Mouse (Mus musculus): ENCODE results near the gene a.
"Not testable (repeated sequence)": the region's sequence is repeated elsewhere in the genome, so short reads cannot be mapped to it uniquely, and the experiment has no call there.

a gene

DNA sequence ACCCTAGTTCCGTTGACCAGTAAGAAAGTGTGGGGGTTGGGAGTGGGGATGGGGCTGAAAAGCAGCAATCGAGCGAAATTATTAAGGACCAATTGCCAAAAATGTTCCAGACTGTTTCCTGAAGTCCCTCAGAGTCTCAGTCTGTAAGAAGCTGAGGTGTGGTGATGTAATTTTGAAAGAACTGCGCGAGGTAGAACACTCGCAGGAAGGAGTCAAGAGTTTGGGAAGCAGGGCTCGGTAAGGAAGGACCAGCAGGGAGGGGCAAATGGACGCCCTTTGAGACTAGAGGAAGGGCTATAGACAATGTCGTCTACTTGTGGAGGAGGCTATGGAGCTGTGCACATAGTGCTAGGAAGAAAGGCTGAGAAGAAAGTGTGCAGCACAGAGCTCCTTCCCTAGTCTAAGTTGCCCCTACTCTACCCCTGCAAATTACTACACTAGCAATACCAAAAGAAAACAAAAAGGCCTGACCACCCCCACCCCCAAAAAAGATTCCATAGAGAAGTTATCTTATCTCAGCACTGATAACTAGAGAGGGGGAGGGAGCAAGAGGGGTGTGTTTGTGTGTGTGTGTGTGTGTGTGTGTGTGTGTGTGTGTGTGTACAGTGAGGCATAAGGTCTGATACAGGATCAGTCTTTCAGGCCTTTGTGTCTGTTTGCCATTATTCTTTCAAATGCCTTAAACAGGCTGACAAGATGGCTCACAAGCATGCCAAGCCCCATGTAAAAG is 260.6 kb downstream of the a start:
- CTCF ChIA-PET: no interaction called here

DNA sequence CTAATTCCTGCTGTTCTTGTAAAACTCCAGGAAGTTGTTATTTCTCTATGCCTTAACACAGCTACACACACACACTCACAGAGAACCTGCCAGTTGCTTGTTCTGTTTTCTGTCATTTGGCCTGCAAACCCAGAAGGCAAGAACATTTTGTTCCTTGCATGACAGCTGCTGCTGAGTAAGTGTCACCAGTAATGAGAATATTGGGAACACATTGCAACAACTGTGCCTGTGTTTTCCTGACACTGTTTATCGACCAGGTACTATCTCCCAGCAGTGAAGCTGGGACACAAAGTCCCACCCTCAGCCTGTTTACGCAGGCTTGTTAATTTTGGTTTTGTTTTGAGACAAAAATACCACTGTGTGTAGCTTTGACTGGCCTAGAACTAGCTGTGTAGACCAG is 261.5 kb downstream of the a start:
- CTCF ChIA-PET: no interaction called here

DNA sequence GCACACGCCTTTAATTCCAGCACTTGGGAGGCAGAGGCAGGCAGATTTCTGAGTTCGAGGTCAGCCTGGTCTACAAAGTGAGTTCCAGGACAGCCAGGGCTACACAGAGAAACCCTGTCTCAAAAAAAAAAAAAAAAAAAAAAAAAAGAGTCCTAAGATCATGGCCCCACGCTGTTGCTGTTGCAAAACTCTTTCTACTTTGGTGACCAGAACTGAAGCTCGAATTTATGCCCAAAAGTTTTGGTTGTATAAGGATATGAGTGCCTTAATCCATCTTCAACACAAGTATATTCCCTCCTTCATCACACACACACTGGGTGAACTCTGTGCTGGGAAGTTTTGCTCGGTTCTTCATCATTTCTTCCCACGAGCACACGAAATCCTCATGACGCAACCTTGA is 262.3 kb downstream of the a start:
- CTCF ChIA-PET: not testable (repeated sequence)

- CTCF ChIA-PET: interaction anchor here (0.5 to 0.6 kb wide), 2 partner anchors 20 to 849 kb away, joined by 3 to 6 read pairs; no protein-coding TSS in a partner anchor
Measured at GRCm38 (mm10) chr2:155054672-155055071, 263.5 kb downstream of the a start.

- CTCF ChIA-PET: no interaction called here
Measured at GRCm38 (mm10) chr2:155056076-155056578, 264.9 kb downstream of the a start.

DNA sequence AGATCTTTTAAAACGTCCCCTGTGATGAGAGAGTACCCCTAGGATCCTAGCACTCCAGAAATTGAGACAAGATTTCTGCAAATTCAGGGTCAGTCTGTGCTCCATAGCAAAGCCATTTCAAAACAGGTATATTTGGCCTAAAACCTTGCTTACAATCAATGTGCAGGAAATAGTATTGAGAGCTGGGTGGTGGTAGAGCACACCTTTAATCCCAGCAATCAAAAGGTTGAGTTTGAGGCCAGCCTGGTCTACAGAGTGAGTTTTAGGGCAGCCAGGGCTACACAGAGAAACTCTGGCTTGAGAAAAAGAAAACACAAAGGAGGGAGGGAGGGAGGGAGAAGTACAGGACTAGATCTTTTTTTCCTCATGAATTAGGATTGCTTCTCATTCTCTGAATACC is 266.2 kb downstream of the a start:
- CTCF ChIA-PET: no interaction called here

GRCm38 (mm10) chr2:155071027-155071426 is 279.8 kb downstream of the a start:
- CTCF ChIA-PET: no interaction called here

DNA sequence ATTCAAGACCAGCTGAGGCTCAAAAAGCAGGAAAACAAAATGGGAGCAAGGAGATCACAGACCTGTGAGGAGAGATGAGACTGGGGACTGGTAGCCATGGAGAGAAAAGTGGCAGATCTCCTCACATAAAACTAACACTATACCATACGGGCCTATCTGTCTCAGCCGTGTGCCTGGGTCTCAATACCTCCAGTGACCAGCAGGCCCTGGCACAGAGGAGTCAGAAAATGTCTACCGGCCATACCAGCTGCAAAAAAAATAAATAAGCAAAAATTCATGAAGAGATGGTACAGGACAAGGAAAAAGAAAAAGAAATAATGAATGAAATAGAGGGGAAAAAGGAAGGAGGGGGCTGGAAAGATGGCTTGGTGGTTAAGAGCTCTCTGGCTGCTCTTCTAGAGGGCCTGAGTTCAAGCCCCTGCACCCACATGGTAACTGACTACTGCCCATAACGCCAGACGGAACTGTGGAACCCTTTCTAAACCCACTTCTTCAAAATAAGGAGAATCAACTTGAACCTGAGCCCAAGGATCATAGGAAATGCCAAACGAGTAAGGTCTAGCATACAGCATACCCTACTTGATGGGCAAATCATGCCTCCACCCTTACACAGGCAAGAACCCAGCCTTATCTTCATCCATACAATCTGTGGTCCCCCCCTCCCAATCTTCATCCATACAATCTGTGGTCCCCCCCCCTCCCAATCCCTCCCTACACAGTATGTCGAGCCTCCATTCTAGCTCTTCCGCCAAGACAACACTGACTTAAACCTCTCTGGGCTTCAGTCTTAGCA is 281.3 kb downstream of the a start:
- CTCF ChIA-PET: interaction anchor here (0.6 to 0.7 kb wide), 3 partner anchors 83 to 339 kb away, joined by 3 to 7 read pairs (median 6); no protein-coding TSS in a partner anchor

GRCm38 (mm10) chr2:155073347-155073746 is 282.1 kb downstream of the a start:
- CTCF ChIA-PET: interaction anchor here (0.6 to 0.7 kb wide), 3 partner anchors 82 to 338 kb away, joined by 3 to 7 read pairs (median 6); no protein-coding TSS in a partner anchor

- CTCF ChIA-PET: interaction anchor here (0.6 kb wide), 1 partner anchor 19 kb away, joined by 3 read pairs; no protein-coding TSS in a partner anchor
Measured at GRCm38 (mm10) chr2:155073978-155074765, 283.0 kb downstream of the a start, which contains the start of gene Ahcy. Gene Ahcy (minus strand): TSS chr2:155074497.

- CTCF ChIA-PET: interaction anchor here (0.6 kb wide), 1 partner anchor 20 kb away, joined by 3 read pairs; no protein-coding TSS in a partner anchor
Measured at GRCm38 (mm10) chr2:155074766-155075330, 283.6 kb downstream of the a start.

- CTCF ChIA-PET: no interaction called here
Measured at GRCm38 (mm10) chr2:155075649-155076048, 284.4 kb downstream of the a start.

GRCm38 (mm10) chr2:155079500-155080178 is 288.4 kb downstream of the a start:
- CTCF ChIA-PET: no interaction called here

DNA sequence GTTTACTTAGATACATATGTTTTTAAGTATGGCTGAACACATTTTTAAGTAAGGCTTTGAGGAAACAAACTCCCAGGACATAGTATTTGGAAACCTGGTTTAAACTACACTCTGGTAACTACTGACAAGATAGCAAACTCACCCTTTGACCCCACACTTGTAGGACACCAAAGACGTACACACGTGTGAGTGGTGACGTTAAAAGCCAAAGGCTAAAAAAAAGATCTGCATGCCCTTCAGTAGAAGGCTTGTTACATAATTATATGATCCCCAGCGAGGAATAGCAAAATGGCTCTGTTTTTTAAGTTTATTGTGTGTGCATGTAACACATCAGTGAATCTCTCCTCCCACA is 289.0 kb downstream of the a start:
- CTCF ChIA-PET: no interaction called here

DNA sequence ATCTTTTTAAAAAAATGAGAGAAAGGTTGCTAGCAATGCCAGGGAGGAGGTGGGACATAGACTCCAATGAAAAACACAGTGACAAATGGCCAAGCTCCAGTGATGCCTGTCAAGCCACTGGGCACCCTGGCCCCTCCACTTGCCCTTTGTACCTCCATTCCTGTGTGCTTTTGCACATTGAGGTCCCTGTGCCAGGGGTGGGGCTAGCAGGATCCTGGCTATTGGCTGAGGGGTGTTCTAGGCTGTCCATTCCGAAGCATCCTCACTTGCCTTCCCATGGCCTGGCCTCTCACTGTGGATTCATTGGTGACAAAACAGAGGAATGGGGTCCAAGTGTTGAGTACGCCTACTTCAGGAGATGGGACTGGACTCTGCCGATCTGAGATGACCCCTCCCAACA is 289.9 kb downstream of the a start:
- CTCF ChIA-PET: no interaction called here

DNA sequence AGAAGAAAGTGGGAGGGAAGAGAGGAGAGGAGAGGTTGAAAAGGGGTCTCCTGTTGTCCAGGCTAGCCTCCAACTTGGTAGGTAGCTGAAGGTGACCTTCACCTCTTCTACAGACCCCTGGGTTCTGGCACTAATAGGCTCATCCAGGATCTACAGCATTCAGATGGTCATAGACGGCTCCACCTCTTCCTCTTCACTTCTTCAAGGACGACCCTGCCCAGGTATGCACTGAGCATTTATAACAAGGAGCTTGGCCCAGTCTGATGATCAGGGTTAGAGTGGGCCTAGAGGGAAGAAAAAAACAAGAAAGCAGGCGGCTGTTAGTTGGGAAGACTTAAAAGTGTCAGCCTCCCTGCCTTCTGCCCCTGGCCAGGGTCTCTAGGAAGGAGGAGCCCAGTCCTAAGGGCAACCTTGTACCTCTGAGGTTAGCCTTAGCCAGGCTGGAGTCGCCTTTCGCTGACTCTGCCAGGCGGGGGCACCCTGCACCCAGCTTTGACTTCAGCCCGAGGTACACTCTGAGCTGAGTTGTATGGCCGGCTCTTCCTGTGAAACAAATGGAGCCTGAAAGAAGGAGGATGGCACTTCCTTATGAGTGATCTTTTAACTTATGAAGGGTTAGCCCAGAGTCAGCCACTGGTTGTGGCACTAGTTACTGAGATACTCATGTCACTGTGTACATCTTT is 291.1 kb downstream of the a start:
- CTCF ChIA-PET: interaction anchor here (0.7 kb wide), 1 partner anchor 18 kb away, joined by 17 read pairs; no protein-coding TSS in a partner anchor

DNA sequence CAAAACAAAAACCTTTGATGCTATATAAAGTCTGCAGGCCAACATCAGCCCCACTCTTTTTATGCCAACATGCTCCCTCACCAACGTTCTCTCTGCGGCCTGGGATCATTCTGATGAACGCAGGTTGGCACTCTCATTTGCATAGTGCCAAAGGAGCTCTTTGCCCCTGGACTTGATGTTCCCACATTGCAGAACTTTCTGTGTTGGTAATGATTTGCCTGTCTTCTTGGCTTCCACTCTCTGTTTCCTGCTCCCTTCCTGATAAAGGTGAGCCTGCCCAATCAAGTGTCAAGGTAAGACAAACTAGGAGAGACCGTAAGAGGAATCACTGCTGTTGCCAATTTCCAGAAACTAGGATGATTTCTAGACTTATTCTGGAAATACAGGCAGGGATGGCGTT is 293.3 kb downstream of the a start:
- CTCF ChIA-PET: no interaction called here

- CTCF ChIA-PET: no interaction called here
Measured at GRCm38 (mm10) chr2:155086328-155086727, 295.1 kb downstream of the a start.

- CTCF ChIA-PET: no interaction called here
Measured at GRCm38 (mm10) chr2:155088264-155088663, 297.1 kb downstream of the a start.
